27 mouse cellular contexts compared by ENCODE assay signal in the genomic region with DNA sequence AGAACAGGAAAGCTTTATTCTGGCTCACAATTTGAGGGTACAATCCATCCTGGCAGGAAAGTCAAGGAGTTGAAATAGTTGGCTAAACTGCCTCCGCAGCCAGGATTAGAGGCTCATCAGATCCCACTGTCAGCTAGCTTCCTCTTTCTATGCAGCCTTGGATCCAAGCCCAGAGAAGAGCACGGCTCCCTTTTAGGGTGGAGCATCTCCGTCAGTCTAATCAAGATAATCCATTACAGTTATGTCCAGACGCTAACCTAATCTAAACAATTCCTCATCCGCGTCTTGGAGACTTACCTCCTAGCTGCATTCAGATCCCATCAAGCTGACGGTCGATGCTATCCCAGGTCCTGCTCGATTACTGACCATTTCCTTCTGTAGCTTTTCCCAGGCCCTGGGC. TPM values are rescaled to one million over a fixed set of nuclear protein-coding genes. Genes with fewer than 3 reads are reported as not detected.
DNase-seq lines count a peak whose midpoint lies in the region; TF ChIP-seq lines count a peak whose summit lies in the region.
"Had no signal": no experiment of that assay in that cellular context is flagged by ENCODE, and none has a peak within 500 bp of the region (broad histone marks: within the 10 kb centered on the region; RNA-seq: fewer than 3 reads in every experiment).

No protein-coding gene starts in this region.

- peak; percentile 24 for DNase-seq in adrenal gland, adult 2 months
- DNase-seq in adrenal gland, adult 18-20 months (ENCODE audit: low spot score in 2 of 2) = no peak
- DNase-seq in layer of hippocampus, adult 2 months (ENCODE audit: low spot score in 2 of 2) = no peak
- no peak for DNase-seq in layer of hippocampus, postnatal 14 days (ENCODE audit: low spot score in 2 of 2)
- peak; percentile 56 for DNase-seq in lung, postnatal 10 days
- no peak for DNase-seq in right cerebral cortex, postnatal 10 days (ENCODE audit: low spot score in 2 of 2)
- no peak for DNase-seq in heart, postnatal 36 days
- no peak for DNase-seq in left cerebral cortex, adult 18-20 months (ENCODE audit: low spot score in 2 of 2)
- DNase-seq: cerebellum, adult 8-10 months; gastrocnemius, postnatal 36 days; heart, postnatal 4 days; kidney, adult 8-10 months; kidney, postnatal 14 days; left cerebral cortex, postnatal 4 days had no signal

- H3K4me3 ChIP-seq in layer of hippocampus, adult 2 months = no peak overlapping the region
- H3K4me3 ChIP-seq: embryonic facial prominence, embryonic 12.5 days; erythroblast, embryonic 14.5 days; forebrain, embryonic 13.5 days; left cerebral cortex, adult 2 months; limb, embryonic 15.5 days had no signal

- 0 out of 2 replicates have a peak overlapping the region, but pooled peaks have one; percentile 39 for H3K27ac ChIP-seq in layer of hippocampus, adult 2 months
- H3K27ac ChIP-seq: embryonic facial prominence, embryonic 12.5 days; forebrain, embryonic 13.5 days; hindbrain, embryonic 14.5 days; left cerebral cortex, adult 2 months; limb, embryonic 15.5 days; liver, embryonic 14.5 days; macrophage; stomach, postnatal 0 days had no signal

- TF ChIP-seq CTCF in layer of hippocampus, adult 2 months (conservative IDR thresholded peaks at IDR 0.05) = no peak

- intact Hi-C loops in heart, postnatal 36 days (cut with DNase I) = no loop called here

RNA-seq across cellular contexts. Expression of gene Fa2h, which starts 7.7 kb away (rescaled TPM):
- 1 to 10 TPM in 1 of 2 experiments, under 1 TPM in 1; 0.21 to 4.7 TPM for total RNA-seq in adrenal gland, adult 2 months (2021)
- polyA plus RNA-seq in adrenal gland, adult 2 months (2012; rRNA removed) = 19.0 and 37.5 TPM in 2 replicates
- 10 to 100 TPM in 1 of 2 experiments, not detected in 1; 14.6 TPM for total RNA-seq in adrenal gland, adult 18-20 months (2021)
- total RNA-seq in layer of hippocampus, adult 2 months (2021) = 10 to 100 TPM; 22.0 to 23.1 TPM
- total RNA-seq in layer of hippocampus, postnatal 14 days (2021) = 10 to 100 TPM; 28.6 to 30.5 TPM
- total RNA-seq in heart, postnatal 36 days (2021) = under 1 TPM; 0.16 to 0.19 TPM
- total RNA-seq in left cerebral cortex, adult 18-20 months (2021) = 10 to 100 TPM; 12.2 to 14.6 TPM
- polyA plus RNA-seq: erythroblast, embryonic 14.5 days; forebrain, embryonic 13.5 days; heart, embryonic 14.5 days; macrophage; midbrain, embryonic 11.5 days had no signal

RNA-seq across cellular contexts. Expression of gene Mlkl, which starts 47.9 kb away (rescaled TPM):
- 10 to 100 TPM in 1 of 2 experiments, 1 to 10 TPM in 1; 8.4 to 25.0 TPM for total RNA-seq in adrenal gland, adult 2 months (2021)
- 1.1 and 2.0 TPM in 2 replicates for polyA plus RNA-seq in adrenal gland, adult 2 months (2012; rRNA removed)
- total RNA-seq in adrenal gland, adult 18-20 months (2021) = 10 to 100 TPM in 1 of 2 experiments, 1 to 10 TPM in 1; 5.1 to 16.4 TPM
- 1 to 10 TPM in 1 of 2 experiments, under 1 TPM in 1; 0.22 to 1.1 TPM for total RNA-seq in layer of hippocampus, adult 2 months (2021)
- total RNA-seq in layer of hippocampus, postnatal 14 days (2021) = under 1 TPM; 0.37 to 0.91 TPM
- total RNA-seq in heart, postnatal 36 days (2021) = 1 to 10 TPM; 2.5 to 3.5 TPM
- under 1 TPM; 0.37 to 0.86 TPM for total RNA-seq in left cerebral cortex, adult 18-20 months (2021)
- total RNA-seq: midbrain, postnatal 0 days had no signal
- polyA plus RNA-seq: neural tube, embryonic 14.5 days had no signal

Comparison
In these comparisons a context has a peak if more than half of its experiments do, and no peak if none do; other contexts are left out.
1. DNase-seq: peak in adrenal gland, adult 2 months (single experiment) and lung, postnatal 10 days (single experiment); none in adrenal gland, adult 18-20 months (0 of 2), layer of hippocampus, adult 2 months (0 of 2), layer of hippocampus, postnatal 14 days (0 of 2), right cerebral cortex, postnatal 10 days (0 of 2), heart, postnatal 36 days (0 of 2) and left cerebral cortex, adult 18-20 months (0 of 2).